Mouse (Mus musculus): Measurements from ENCODE around the gene Pip4k2b. TPM values are rescaled to one million over a fixed set of nuclear protein-coding genes. Genes with fewer than 3 reads are reported as not detected.

Pip4k2b gene
- polyA plus RNA-seq, 1 experiment from 2014 or later, result 1.7 TPM

DNA sequence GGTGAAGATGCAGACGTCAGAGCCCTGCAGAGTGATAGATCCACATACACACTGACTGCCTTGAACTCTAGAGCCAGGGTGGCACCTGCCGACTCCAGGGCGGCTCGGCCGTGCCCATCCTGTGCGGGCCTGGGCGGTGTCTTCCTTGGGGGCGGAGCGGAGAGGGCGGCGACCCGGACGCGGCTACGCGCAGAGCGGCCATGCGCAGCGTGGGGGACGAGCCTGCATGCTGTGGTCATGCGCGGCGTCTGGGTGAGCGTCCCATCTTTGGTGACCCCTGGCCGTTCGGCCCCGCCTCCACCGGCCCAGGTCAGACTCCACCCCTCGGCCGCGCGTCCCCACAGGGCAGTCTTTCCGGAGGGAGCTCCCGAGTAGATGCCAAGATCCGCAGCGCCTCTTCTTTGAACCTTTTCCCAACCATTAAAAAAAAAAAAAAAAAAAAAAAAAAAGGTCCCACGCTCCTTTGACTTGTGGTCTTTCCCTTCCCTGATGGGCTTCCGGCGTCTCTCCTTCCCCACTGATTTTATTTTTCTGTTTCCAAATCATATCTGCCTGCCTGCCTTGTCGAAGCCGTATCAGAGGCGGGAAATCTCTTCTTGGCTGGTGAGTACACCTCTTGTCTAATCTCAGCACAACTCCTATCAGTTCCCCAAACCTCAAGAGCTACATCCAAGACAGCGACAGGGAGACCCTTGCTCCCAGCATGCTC lies 58.7 kb downstream of the Pip4k2b start, which contains the start of gene Cisd3:
Cisd3 (plus strand) TSS at position 214 of the 709 bp plus-strand sequence.
- H3K4me1 ChIP-seq (replicated peaks; ENCODE audit: control insufficient read depth, insufficient read depth, low read length), result peaks cover 13% of the 10 kb centered on the region
- H3K9ac ChIP-seq (ENCODE audit: low read length), result peak within 1 kb of the TSS; percentile 39
- ATAC-seq (replicated peaks; ENCODE audit: low FRiP score, low TSS enrichment, low read depth) (peak; percentile 84), DNase-seq (ENCODE audit: low spot score) (peak; percentile 81)
- H3K9me3 ChIP-seq (ENCODE audit: control insufficient read depth, low read length), result no peaks in the 10 kb centered on the region
- H3K4me2 ChIP-seq (ENCODE audit: low read length), result peak within 1 kb of the TSS; percentile 59
- WGBS, result under 1% methylated on average over 43 of the region's 43 CpGs
- H3K27ac ChIP-seq (ENCODE audit: low read depth), result peak within 1 kb of the TSS; percentile 38; the same call in 1 of the 2 replicates
- peak within 1 kb of the TSS; percentile 33 for H3K4me3 ChIP-seq (ENCODE audit: low read depth, low read length)
- peaks cover 46% of the 10 kb centered on the region for H3K36me3 ChIP-seq (ENCODE audit: control insufficient read depth, insufficient read depth, low read length)
- no peaks in the 10 kb centered on the region for H3K27me3 ChIP-seq (replicated peaks; ENCODE audit: control insufficient read depth, insufficient read depth, low read length)

DNA sequence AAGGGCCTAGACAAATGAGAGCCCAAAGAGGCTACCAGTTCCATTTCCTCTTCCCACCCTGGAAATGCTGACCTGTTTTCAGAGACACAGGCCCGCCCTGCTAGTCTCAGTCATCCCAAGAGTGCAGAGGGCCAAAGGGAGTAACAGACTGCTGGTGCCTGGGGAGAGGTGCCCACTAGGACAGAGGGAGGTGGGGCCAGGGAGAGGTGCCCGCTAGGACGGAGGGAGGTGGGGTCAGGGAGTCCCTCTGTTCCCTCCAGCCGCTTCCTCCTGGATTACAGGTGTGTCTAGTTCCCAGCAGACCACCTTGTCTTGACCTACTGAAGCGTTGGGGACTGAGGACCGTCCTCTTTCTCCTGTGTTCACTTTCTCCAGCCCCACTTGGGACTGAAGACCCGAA lies 59.7 kb downstream of the Pip4k2b start:
- no peak overlapping the region for H3K9ac ChIP-seq (ENCODE audit: low read length)

DNA sequence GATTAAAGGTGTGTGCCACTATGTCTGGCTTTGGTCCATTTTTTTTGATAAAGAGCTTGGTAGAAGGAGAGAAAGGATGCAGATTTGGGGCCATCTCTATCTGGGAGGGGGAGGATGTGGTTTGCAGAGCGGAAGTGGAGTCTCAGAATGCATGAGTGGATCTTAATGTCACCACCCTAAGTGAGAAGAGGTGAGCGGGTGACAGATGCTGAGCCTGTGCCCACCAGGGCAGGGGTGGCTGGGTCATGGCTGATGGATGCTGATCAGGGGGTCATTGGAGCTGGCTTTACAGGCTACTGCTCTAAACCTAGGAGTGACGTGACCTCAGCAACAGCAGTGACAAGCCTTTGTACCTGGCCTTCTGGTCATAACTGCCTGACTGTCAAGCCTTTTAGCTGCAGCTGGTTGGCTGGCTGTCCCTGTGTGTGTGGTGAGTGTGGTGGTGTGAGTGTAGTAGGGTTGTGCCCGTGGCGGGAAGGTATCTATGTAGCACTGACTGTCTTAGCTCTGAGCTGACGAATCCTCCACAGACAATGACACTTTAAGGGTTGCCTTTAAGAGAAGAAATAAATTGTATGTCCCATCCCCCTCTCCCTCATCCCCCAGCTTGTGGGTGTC lies 60.3 kb downstream of the Pip4k2b start:
- Histone ChIP-seq H3K9me3 (ENCODE audit: control insufficient read depth, low read length) (no peaks in the 10 kb centered on the region), H3K4me1 (replicated peaks; ENCODE audit: control insufficient read depth, insufficient read depth, low read length) (peaks cover 13% of the 10 kb centered on the region), H3K4me3 (ENCODE audit: low read depth, low read length) (no peak overlapping the region), H3K36me3 (ENCODE audit: control insufficient read depth, insufficient read depth, low read length) (peaks cover 45% of the 10 kb centered on the region), H3K9ac (ENCODE audit: low read length) (no peak overlapping the region), H3K27ac (ENCODE audit: low read depth) (no peak overlapping the region), H3K4me2 (ENCODE audit: low read length) (no peak overlapping the region), H3K27me3 (replicated peaks; ENCODE audit: control insufficient read depth, insufficient read depth, low read length) (no peaks in the 10 kb centered on the region)
- ATAC-seq (replicated peaks; ENCODE audit: low FRiP score, low TSS enrichment, low read depth), result no peak
- 78% methylated on average over 6 of the region's 6 CpGs for WGBS
- no peak for DNase-seq (ENCODE audit: low spot score)

More for the DNA sequence above, 59.7 kb downstream of the Pip4k2b start:
- H3K36me3 ChIP-seq (ENCODE audit: control insufficient read depth, insufficient read depth, low read length), result peaks cover 45% of the 10 kb centered on the region
- ATAC-seq (replicated peaks; ENCODE audit: low FRiP score, low TSS enrichment, low read depth) (no peak), DNase-seq (ENCODE audit: low spot score) (no peak)
- WGBS, result 38% methylated on average over 7 of the region's 7 CpGs
- H3K27me3 ChIP-seq (replicated peaks; ENCODE audit: control insufficient read depth, insufficient read depth, low read length), result no peaks in the 10 kb centered on the region
- peak overlapping the region; percentile 38; the same call in 1 of the 2 replicates for H3K27ac ChIP-seq (ENCODE audit: low read depth)
- H3K4me2 ChIP-seq (ENCODE audit: low read length), result no peak overlapping the region
- peaks cover 13% of the 10 kb centered on the region for H3K4me1 ChIP-seq (replicated peaks; ENCODE audit: control insufficient read depth, insufficient read depth, low read length)
- H3K4me3 ChIP-seq (ENCODE audit: low read depth, low read length), result no peak overlapping the region
- no peaks in the 10 kb centered on the region for H3K9me3 ChIP-seq (ENCODE audit: control insufficient read depth, low read length)

DNA sequence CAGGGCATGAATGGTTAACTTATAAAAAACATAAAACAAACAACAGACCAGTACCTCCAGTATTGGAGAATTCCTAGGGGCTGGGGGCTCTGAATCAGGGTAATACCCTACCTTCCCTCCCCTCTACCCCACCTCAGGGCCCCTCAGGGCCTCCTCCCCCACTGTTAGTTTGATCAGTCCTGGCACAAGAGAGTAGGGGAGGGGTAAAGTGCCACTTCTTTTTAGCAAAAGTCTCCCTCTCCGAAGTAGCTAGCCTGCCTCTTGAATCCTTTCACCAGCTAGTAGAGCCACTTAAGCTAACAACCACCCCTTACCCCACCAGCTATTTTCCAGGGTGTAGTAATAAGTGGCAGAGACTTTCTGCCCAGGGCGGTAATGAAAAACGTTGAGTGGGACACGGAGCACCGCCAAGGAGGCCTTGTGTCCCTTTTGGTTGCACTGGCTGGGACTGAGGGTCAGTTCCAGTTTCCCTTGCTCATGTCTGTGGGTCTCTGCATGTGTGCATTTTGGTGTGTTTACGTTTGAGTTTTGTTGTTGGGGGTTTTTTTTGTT lies 61.9 kb downstream of the Pip4k2b start:
- Histone ChIP-seq H3K9ac (ENCODE audit: low read length) (no peak overlapping the region), H3K9me3 (ENCODE audit: control insufficient read depth, low read length) (no peaks in the 10 kb centered on the region), H3K27ac (ENCODE audit: low read depth) (no peak overlapping the region), H3K4me3 (ENCODE audit: low read depth, low read length) (no peak overlapping the region), H3K36me3 (ENCODE audit: control insufficient read depth, insufficient read depth, low read length) (peaks cover 52% of the 10 kb centered on the region), H3K4me1 (replicated peaks; ENCODE audit: control insufficient read depth, insufficient read depth, low read length) (peaks cover 13% of the 10 kb centered on the region), H3K27me3 (replicated peaks; ENCODE audit: control insufficient read depth, insufficient read depth, low read length) (no peaks in the 10 kb centered on the region), H3K4me2 (ENCODE audit: low read length) (no peak overlapping the region)
- WGBS, result 87% methylated on average over 6 of the region's 6 CpGs
- DNase-seq (ENCODE audit: low spot score) (no peak), ATAC-seq (replicated peaks; ENCODE audit: low FRiP score, low TSS enrichment, low read depth) (no peak)

DNA sequence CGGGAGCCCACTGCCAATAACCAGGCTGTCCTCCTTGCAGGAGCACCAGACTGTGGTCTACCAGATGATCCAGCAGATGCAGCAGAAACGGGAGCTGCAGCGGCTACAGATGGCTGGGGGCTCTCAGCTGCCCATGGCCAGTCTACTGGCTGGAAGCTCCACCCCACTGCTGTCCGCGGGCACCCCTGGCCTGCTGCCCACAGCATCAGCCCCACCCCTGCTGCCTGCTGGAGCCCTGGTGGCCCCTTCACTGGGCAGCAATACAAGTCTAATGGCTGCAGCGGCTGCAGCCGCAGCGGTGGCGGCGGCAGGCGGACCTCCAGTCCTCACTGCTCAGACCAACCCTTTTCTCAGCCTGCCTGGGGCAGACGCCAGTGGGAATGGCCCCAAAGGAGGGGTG lies 64.1 kb downstream of the Pip4k2b start:
- no peak overlapping the region for H3K9ac ChIP-seq (ENCODE audit: low read length)
- ATAC-seq (replicated peaks; ENCODE audit: low FRiP score, low TSS enrichment, low read depth), result no peak

DNA sequence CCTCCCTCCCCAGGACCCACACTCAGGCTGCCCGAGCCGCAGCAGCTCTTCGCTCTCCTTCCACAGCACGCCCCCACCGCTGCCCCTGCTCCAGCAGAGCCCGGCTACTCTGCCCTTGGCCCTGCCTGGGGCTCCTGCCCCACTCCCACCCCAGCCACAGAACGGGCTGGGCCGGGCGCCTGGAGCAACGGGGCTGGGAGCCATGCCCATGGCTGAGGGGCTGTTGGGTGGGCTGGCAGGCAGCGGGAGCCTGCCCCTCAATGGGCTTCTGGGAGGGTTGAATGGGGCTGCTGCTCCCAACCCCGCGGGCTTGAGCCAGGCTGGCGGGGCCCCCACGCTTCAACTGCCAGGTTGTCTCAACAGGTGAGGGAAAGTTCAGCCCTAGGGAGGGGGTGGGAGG lies 66.2 kb downstream of the Pip4k2b start:
- H3K4me3 ChIP-seq (ENCODE audit: low read depth, low read length), result no peak overlapping the region
- H3K9ac ChIP-seq (ENCODE audit: low read length), result no peak overlapping the region
- no peaks in the 10 kb centered on the region; the same call in 1 of the 2 replicates for H3K4me1 ChIP-seq (replicated peaks; ENCODE audit: control insufficient read depth, insufficient read depth, low read length)
- no peak for ATAC-seq (replicated peaks; ENCODE audit: low FRiP score, low TSS enrichment, low read depth)
- no peak overlapping the region for H3K4me2 ChIP-seq (ENCODE audit: low read length)
- peaks cover 93% of the 10 kb centered on the region for H3K36me3 ChIP-seq (ENCODE audit: control insufficient read depth, insufficient read depth, low read length)
- no peak overlapping the region for H3K27ac ChIP-seq (ENCODE audit: low read depth)
- no peak for DNase-seq (ENCODE audit: low spot score)
- H3K27me3 ChIP-seq (replicated peaks; ENCODE audit: control insufficient read depth, insufficient read depth, low read length), result no peaks in the 10 kb centered on the region
- 93% methylated on average over 15 of the region's 15 CpGs for WGBS
- H3K9me3 ChIP-seq (ENCODE audit: control insufficient read depth, low read length), result no peaks in the 10 kb centered on the region

More for the DNA sequence above, 64.1 kb downstream of the Pip4k2b start:
- Histone ChIP-seq H3K4me2 (ENCODE audit: low read length) (no peak overlapping the region), H3K36me3 (ENCODE audit: control insufficient read depth, insufficient read depth, low read length) (peaks cover 73% of the 10 kb centered on the region), H3K27me3 (replicated peaks; ENCODE audit: control insufficient read depth, insufficient read depth, low read length) (no peaks in the 10 kb centered on the region), H3K4me1 (replicated peaks; ENCODE audit: control insufficient read depth, insufficient read depth, low read length) (no peaks in the 10 kb centered on the region; the same call in none of the 2 replicates), H3K27ac (ENCODE audit: low read depth) (no peak overlapping the region), H3K4me3 (ENCODE audit: low read depth, low read length) (no peak overlapping the region), H3K9me3 (ENCODE audit: control insufficient read depth, low read length) (no peaks in the 10 kb centered on the region)
- no peak for DNase-seq (ENCODE audit: low spot score)
- WGBS, result 88% methylated on average over 12 of the region's 12 CpGs

DNA sequence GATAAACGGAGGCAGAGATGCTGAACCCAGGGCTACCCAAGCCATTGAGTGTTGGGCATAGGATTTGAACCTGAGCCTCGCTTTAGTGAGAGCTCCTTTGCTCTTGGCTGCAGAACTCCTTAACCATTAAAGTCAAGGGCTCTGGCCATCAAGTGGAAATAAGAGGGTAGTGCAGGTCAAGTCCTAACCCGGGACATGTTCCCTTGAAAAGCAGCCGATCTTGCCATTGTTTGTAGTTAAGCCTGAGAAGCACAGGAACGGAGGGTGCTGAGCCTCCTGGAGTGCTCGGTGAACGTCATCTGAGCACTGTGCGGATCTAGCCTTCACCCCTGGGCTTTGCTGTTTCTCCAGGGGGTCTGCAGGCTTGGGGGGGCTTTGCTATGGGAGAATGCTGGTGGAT lies 66.7 kb downstream of the Pip4k2b start:
- Histone ChIP-seq H3K27me3 (replicated peaks; ENCODE audit: control insufficient read depth, insufficient read depth, low read length) (no peaks in the 10 kb centered on the region), H3K9me3 (ENCODE audit: control insufficient read depth, low read length) (no peaks in the 10 kb centered on the region), H3K4me3 (ENCODE audit: low read depth, low read length) (no peak overlapping the region), H3K4me1 (replicated peaks; ENCODE audit: control insufficient read depth, insufficient read depth, low read length) (no peaks in the 10 kb centered on the region; the same call in 1 of the 2 replicates), H3K36me3 (ENCODE audit: control insufficient read depth, insufficient read depth, low read length) (peaks cover 95% of the 10 kb centered on the region), H3K27ac (ENCODE audit: low read depth) (no peak overlapping the region), H3K9ac (ENCODE audit: low read length) (no peak overlapping the region), H3K4me2 (ENCODE audit: low read length) (no peak overlapping the region)
- DNase-seq (ENCODE audit: low spot score), result no peak
- 66% methylated on average over 8 of the region's 8 CpGs for WGBS
- ATAC-seq (replicated peaks; ENCODE audit: low FRiP score, low TSS enrichment, low read depth), result no peak

DNA sequence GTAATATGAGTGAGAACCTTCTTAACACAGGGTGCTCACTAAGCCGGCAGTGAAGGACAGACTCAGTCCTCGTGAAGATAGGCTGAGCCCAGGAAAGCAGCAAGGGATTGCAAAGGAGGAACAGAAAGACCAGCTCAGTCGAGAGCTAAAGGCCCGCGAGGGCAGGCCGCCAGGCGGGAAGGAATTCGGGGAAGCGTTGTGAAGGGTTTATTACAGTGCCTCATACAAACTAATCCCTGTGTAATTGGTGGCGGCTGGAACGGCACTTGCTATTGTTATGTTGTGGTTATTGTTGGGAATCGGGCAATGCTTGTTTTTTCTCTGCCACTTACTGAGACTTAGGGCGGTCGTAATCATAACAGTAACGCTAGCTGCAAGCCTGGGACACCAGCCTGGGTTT lies 67.1 kb downstream of the Pip4k2b start:
- Histone ChIP-seq H3K4me3 (ENCODE audit: low read depth, low read length) (no peak overlapping the region), H3K27ac (ENCODE audit: low read depth) (no peak overlapping the region), H3K4me2 (ENCODE audit: low read length) (no peak overlapping the region), H3K4me1 (replicated peaks; ENCODE audit: control insufficient read depth, insufficient read depth, low read length) (no peaks in the 10 kb centered on the region; the same call in 1 of the 2 replicates), H3K9ac (ENCODE audit: low read length) (no peak overlapping the region), H3K27me3 (replicated peaks; ENCODE audit: control insufficient read depth, insufficient read depth, low read length) (no peaks in the 10 kb centered on the region), H3K36me3 (ENCODE audit: control insufficient read depth, insufficient read depth, low read length) (peaks cover 96% of the 10 kb centered on the region), H3K9me3 (ENCODE audit: control insufficient read depth, low read length) (no peaks in the 10 kb centered on the region)
- ATAC-seq (replicated peaks; ENCODE audit: low FRiP score, low TSS enrichment, low read depth) (no peak), DNase-seq (ENCODE audit: low spot score) (no peak)
- 58% methylated on average over 15 of the region's 15 CpGs for WGBS
